Mouse (Mus musculus) stomach, postnatal 0 days (tissue): ENCODE measurements around the gene Tmem256. TPM values are rescaled to one million over a fixed set of nuclear protein-coding genes. Genes with fewer than 3 reads are reported as not detected.

Experiments
- ATAC-seq: fragments of 200-750 bp; cut with Nextera tagmentation; 2 replicates; pipeline ENCODE4 v1.8.0; 2017; ENCODE audit not compliant: low FRiP score, low TSS enrichment
- DNase-seq: peaks from one replicate; pipeline ENCODE4 v3.0.0-alpha.2; 2016; ENCODE audit warnings: low spot score
- H3K27ac ChIP-seq: fragments of 300-500 bp; sonication (generic); replicated peaks from 2 replicates; pipeline ENCODE4 v1.5.1; 2014; ENCODE audit warnings: mild to moderate bottlenecking, control low read depth
- H3K27me3 ChIP-seq: fragments of 300-500 bp; sonication (generic); 2 replicates; pipeline ENCODE4 v1.6.1; 2014; ENCODE audit warnings: low read length; ENCODE audit not compliant: control insufficient read depth, insufficient read depth
- H3K36me3 ChIP-seq: fragments of 300-500 bp; sonication (generic); 2 replicates; pipeline ENCODE4 v1.6.1; 2014; ENCODE audit warnings: low read length, mixed read lengths; ENCODE audit not compliant: control insufficient read depth, insufficient read depth
- H3K4me1 ChIP-seq: fragments of 300-500 bp; sonication (generic); replicated peaks from 2 replicates; pipeline ENCODE4 v1.6.1; 2014; ENCODE audit warnings: antibody characterized with exemption; ENCODE audit not compliant: control insufficient read depth, insufficient read depth
- H3K4me2 ChIP-seq: fragments of 300-500 bp; sonication (generic); replicated peaks from 2 replicates; pipeline ENCODE4 v1.6.1; 2014; ENCODE audit warnings: low read depth, mild to moderate bottlenecking, control low read depth, moderate library complexity
- H3K4me3 ChIP-seq: fragments of 300-500 bp; sonication (generic); 2 replicates; pipeline ENCODE4 v1.5.1; 2014; ENCODE audit warnings: low read depth, low read length, control low read depth
- H3K9ac ChIP-seq: fragments of 300-500 bp; sonication (generic); 2 replicates; pipeline ENCODE4 v1.6.1; 2014; ENCODE audit warnings: mild to moderate bottlenecking, low read length, control low read depth, mixed read lengths
- H3K9me3 ChIP-seq: fragments of 300-500 bp; sonication (generic); 2 replicates; pipeline ENCODE4 v1.6.1; 2016; ENCODE audit warnings: low read length; ENCODE audit not compliant: control insufficient read depth
- CTCF ChIP-seq: IDR thresholded peaks from 2 replicates; pipeline ENCODE4 v1.5.1; 2016; ENCODE audit warnings: antibody characterized with exemption, low read depth, mild to moderate bottlenecking, moderate library complexity
- EP300 ChIP-seq: optimal IDR thresholded peaks from 2 replicates; pipeline ENCODE3; 2016; ENCODE audit warnings: antibody characterized with exemption
- WGBS: fragments of 180-500 bp; shearing (Covaris S2); extraction: QIAGEN DNeasy Blood & Tissue Kit; methylation state at CpG from one replicate; pipeline ENCODE4 v1.1.7; 2014; 5-methylcytosine and 5-hydroxymethylcytosine counted together
- polyA plus RNA-seq: library from polyadenylated mRNA; unstranded; fragments of >200 nt; fragmentation: Nextera tagmentation; extraction: Ambion mirVana; gene quantifications from 2 replicates; pipeline ENCODE4 v1.2.1, GENCODE M21; 2015

The Tmem256 gene
- polyA plus RNA-seq, 1 experiment from 2014 or later: 366 TPM

GRCm38 (mm10) chr11:69876186-69876585 is 37.9 kb downstream of the Tmem256 start:
- no peak for TF ChIP-seq EP300
- no peak; the same call in 1 of the 2 replicates for TF ChIP-seq CTCF
- WGBS: 35% methylated on average over 7 of the region's 7 CpGs
- DNase-seq: no peak

GRCm38 (mm10) chr11:69876867-69877266 is 38.6 kb downstream of the Tmem256 start:
- H3K9ac ChIP-seq: no peak overlapping the region
- peaks cover 11% of the 10 kb centered on the region for H3K4me1 ChIP-seq
- peak; percentile 92 for TF ChIP-seq CTCF
- no peak for TF ChIP-seq EP300
- WGBS: 2% methylated on average over 12 of the region's 12 CpGs
- H3K36me3 ChIP-seq: no peaks in the 10 kb centered on the region
- H3K4me3 ChIP-seq: no peak overlapping the region
- H3K27ac ChIP-seq: peak overlapping the region; percentile 63
- no peaks in the 10 kb centered on the region for H3K27me3 ChIP-seq
- DNase-seq: peak; percentile 91
- no peaks in the 10 kb centered on the region for H3K9me3 ChIP-seq
- no peak overlapping the region for H3K4me2 ChIP-seq
- peak; percentile 39 for ATAC-seq

More at GRCm38 (mm10) chr11:69876186-69876585, 37.9 kb downstream of the Tmem256 start:
- no peak overlapping the region for H3K4me2 ChIP-seq
- H3K9me3 ChIP-seq: no peaks in the 10 kb centered on the region
- H3K27me3 ChIP-seq: no peaks in the 10 kb centered on the region
- no peaks in the 10 kb centered on the region for H3K36me3 ChIP-seq
- H3K27ac ChIP-seq: peak overlapping the region; percentile 63
- peaks cover 11% of the 10 kb centered on the region for H3K4me1 ChIP-seq
- no peak overlapping the region for H3K9ac ChIP-seq
- no peak overlapping the region for H3K4me3 ChIP-seq
- ATAC-seq: no peak

GRCm38 (mm10) chr11:69877878-69878277 is 39.6 kb downstream of the Tmem256 start, which contains the start of gene Tmem95:
TSS of gene Tmem95 (minus strand) at chr11:69878018.
- Histone ChIP-seq H3K9ac (no peak within 1 kb of the TSS), H3K9me3 (no peaks in the 10 kb centered on the region), H3K36me3 (no peaks in the 10 kb centered on the region), H3K4me1 (peaks cover 11% of the 10 kb centered on the region), H3K27me3 (no peaks in the 10 kb centered on the region), H3K4me2 (0 out of 2 replicates have a peak within 1 kb of the TSS, but pooled peaks have one; percentile 77), H3K4me3 (no peak within 1 kb of the TSS), H3K27ac (peak within 1 kb of the TSS; percentile 93)
- WGBS: 65% methylated on average over 11 of the region's 11 CpGs
- TF ChIP-seq EP300: no peak
- no peak for TF ChIP-seq CTCF
- no peak for DNase-seq
- ATAC-seq: no peak

- Histone ChIP-seq H3K9me3 (no peaks in the 10 kb centered on the region), H3K4me1 (peaks cover 11% of the 10 kb centered on the region), H3K9ac (no peak overlapping the region), H3K4me2 (no peak overlapping the region), H3K36me3 (no peaks in the 10 kb centered on the region), H3K27ac (peak overlapping the region; percentile 93), H3K4me3 (no peak overlapping the region), H3K27me3 (no peaks in the 10 kb centered on the region)
- ATAC-seq (peak; percentile 28), DNase-seq (peak; percentile 52)
- 52% methylated on average over 3 of the region's 3 CpGs for WGBS
- TF ChIP-seq EP300 (no peak), CTCF (no peak)
These were observed 40.1 kb downstream of the Tmem256 start for GRCm38 (mm10) chr11:69878399-69878798.

- no peak for TF ChIP-seq EP300
- DNase-seq: no peak
- WGBS: 84% methylated on average over 6 of the region's 6 CpGs
- no peaks in the 10 kb centered on the region for H3K27me3 ChIP-seq
- peak overlapping the region; percentile 57 for H3K4me3 ChIP-seq
- H3K27ac ChIP-seq: peak overlapping the region; percentile 93
- H3K9ac ChIP-seq: peak overlapping the region; percentile 65
- no peak for ATAC-seq
- H3K9me3 ChIP-seq: no peaks in the 10 kb centered on the region
- peaks cover 11% of the 10 kb centered on the region for H3K4me1 ChIP-seq
- peak overlapping the region; percentile 77 for H3K4me2 ChIP-seq
- no peaks in the 10 kb centered on the region for H3K36me3 ChIP-seq
These were observed 40.6 kb downstream of the Tmem256 start for GRCm38 (mm10) chr11:69878952-69879351.

- H3K27ac ChIP-seq: peak overlapping the region; percentile 93
- H3K4me2 ChIP-seq: peak overlapping the region; percentile 77
- no peaks in the 10 kb centered on the region for H3K9me3 ChIP-seq
- 51% methylated on average over 15 of the region's 15 CpGs for WGBS
- H3K27me3 ChIP-seq: no peaks in the 10 kb centered on the region
- H3K4me3 ChIP-seq: peak overlapping the region; percentile 57
- ATAC-seq (no peak), DNase-seq (no peak)
- H3K36me3 ChIP-seq: no peaks in the 10 kb centered on the region
- H3K9ac ChIP-seq: peak overlapping the region; percentile 65
- H3K4me1 ChIP-seq: peaks cover 11% of the 10 kb centered on the region
- TF ChIP-seq EP300 (no peak), CTCF (no peak)
These were observed 41.4 kb downstream of the Tmem256 start for GRCm38 (mm10) chr11:69879711-69880110.
